Mouse (Mus musculus) erythroblast, adult 5-6 weeks (primary cell): ENCODE results near the gene Slamf1. TPM values are rescaled to one million over a fixed set of nuclear protein-coding genes. Genes with fewer than 3 reads are reported as not detected.

ENCODE experiments used
- ATAC-seq: replicated peaks from 2 replicates; pipeline ENCODE4 v1.8.0; 2016; ENCODE audit warnings: moderate number of reproducible peaks, mild to moderate bottlenecking, moderate TSS enrichment, inconsistent platforms; ENCODE audit not compliant: poor library complexity, low FRiP score, severe bottlenecking
- total RNA-seq, 2 experiments: library from RNA; stranded (forward) in 1 of 2; stranded (reverse) in 1 of 2; fragments of 150-400 nt in 1 of 2; fragments of 200-764, 138-1000 nt in 1 of 2; gene quantifications; 2 replicates each; pipeline versions ENCODE4 v1.2.3 to v1.2.4; 2015 to 2017; ENCODE audit warnings: low replicate concordance in 2 of 2

Gene Slamf1
- total RNA-seq (2015; ENCODE audit: low replicate concordance): 2.3 TPM in 1 of 2 replicates, not detected in the other
- 0.26 and 0.56 TPM in 2 replicates for total RNA-seq (2017; ENCODE audit: low replicate concordance)

DNA sequence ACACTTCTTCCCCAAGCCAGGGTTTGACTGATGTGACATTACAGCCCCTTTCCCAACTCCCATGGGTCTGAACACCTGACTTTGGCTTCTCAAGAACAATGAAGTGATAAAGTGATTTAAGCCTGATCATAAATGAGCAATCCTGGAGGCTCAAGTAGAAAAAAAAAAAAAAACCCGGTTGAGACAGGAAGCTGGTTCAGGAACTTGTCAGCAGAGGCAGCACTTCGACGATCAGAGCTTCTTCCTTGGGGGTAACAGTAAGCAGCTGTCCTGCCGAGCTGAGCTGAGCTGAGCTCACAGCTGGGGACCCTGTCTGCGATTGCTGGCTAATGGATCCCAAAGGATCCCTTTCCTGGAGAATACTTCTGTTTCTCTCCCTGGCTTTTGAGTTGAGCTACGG is at the start of gene Slamf1:
Gene Slamf1, plus strand, starts transcription at position 230 of the 400 bp plus-strand sequence.
- ATAC-seq: no peak

DNA sequence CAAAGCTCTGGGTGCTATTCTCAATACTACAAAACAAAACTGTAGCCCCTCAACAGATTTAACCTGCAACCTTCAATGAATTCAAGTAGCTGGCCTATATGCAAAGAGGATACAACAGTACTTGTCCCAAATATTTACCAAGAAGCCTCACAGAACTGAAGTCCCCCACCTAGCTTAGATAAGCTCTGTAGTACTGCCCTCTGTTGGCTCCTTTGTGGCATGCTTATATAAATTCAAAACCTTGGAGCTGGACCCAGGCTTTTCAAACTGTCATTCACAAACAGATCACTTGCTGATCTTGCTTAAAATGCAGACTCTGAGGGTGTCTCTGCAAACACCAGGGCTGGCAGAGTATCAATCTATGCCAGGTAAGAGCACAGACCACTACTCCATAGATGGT is 35.7 kb upstream of the Slamf1 start:
- no peak for ATAC-seq

DNA sequence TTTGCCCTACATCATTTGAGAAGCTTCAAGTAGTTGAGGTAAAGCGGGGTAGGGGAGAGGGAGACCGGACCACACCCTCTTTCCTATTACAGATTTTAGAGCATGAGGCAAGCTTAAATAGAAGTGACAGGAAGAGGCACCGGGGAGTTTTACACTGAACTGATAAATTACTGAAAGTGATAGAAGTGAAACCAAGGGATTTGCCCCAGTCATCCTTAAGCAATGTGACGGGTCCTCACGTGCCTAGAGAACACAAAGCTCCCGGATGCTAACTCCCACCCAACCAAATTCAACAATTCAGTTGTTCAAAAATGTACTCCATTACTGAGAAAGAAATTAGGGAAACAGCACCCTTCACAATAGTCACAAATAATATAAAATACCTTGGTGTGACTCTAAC is 32.0 kb upstream of the Slamf1 start:
- ATAC-seq: no peak

DNA sequence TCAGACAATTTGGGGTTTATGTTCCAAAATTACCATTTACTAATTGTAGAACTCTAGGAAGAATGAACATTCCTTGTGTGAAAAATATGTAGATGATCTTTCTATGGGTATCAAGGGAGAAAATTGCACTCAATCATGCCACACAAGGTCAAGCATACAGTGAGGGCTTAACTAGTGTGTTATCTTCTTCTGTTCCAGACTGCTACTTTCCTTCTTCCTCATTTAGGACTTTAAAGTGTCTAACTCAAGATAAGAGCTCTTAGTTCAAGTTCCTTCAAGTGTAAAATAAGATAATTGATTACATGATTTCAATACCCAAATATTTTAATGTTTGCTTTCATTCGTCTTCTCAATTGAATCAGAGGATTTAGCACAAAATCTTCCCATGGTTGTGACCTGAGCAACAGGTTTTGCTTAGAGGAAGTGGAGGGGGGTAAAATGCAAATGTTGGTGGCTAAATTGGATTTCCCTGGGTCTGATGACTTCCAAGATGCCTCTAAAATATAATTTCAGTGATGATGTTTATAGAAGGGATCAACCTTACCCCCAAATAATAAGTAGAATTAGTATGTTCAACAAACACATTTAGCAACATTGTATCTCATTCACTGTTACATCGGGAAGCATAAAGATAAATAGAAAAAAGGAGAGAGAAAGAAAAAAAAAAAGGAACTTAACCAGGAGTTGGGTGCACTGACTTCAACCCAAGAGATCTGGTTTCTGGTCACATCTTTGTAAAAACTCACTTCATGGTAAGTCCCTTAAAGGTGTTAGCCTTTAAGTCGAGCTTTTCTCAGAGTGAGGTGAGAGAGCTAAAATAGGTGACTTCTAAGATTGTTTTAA is 18.6 kb upstream of the Slamf1 start:
- no peak for ATAC-seq

DNA sequence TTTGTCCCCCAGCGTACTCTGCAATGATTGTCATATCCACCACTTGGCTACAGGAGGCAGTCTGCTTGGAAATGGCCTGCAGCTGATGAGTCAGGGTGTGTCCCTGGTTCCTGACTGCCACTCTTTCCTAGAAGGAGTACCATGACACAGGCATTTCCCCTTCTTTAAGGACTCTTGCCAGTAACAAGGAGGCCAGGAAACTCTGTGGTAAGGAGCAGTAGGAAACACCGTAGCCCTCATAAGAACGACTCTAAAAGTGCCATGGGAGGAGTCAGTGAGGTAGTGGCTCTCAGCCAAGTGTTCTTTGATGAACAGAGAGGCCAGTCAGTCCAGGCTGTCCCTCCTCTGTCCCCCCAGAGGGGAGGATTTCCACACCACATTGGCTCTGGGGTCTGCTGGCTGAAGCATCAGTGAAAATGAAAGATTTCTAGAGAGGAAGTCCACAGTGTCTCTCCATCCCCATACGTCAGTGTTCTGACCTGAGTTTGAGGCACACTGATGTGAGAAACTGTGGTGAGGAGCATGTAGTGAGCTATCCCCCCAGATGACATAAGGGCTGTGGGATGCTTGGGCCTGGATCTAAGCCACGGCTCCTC is 5.0 kb upstream of the Slamf1 start:
- ATAC-seq: no peak

DNA sequence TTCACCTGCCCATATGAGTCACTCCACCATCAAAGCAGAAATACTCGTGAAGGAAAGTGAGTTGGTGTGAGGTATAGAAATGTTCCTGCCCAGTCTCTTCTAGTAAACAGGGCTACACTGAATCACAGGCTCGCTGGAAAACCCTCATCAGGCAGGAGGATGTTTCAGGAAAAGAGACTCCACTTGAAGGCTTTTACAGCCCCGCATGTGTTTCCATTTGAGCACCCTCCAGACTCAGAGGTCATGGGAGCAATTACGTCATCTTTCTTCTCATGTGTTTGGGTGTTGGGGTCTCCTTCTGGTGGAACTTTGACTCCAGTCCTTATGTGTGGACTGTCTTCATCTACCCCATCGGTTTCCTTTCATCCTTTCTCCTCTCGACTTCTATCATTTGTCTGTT is 4.1 kb downstream of the Slamf1 start:
- no peak for ATAC-seq

DNA sequence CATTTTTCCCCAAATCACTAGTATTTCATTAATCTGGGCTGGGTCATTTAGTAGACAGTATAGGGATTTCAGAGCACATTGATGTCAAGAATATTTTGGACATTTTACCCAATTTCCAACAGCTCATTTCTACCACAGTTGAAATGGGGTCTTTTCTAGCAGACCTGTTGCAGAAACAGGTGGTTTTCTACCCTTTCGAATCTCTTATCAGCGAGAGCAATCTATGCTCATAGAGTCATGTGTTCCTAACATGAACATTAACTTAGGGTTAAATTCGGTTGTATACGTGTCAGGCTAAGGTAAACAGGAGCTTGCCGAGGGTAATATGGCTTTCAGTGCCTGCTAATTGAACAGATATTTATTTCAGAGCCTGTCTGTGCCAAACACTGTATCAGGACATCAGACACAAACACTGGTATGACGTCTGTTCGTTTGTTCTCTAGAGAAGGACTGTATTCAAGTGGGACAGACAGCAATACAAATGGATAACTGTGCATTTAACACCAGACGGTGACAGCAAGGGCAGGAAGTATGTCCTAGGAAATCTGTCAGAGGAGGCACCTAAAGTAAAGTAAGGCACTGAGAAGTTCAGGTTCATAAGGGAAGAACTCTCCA is 5.3 kb downstream of the Slamf1 start:
- ATAC-seq: no peak

DNA sequence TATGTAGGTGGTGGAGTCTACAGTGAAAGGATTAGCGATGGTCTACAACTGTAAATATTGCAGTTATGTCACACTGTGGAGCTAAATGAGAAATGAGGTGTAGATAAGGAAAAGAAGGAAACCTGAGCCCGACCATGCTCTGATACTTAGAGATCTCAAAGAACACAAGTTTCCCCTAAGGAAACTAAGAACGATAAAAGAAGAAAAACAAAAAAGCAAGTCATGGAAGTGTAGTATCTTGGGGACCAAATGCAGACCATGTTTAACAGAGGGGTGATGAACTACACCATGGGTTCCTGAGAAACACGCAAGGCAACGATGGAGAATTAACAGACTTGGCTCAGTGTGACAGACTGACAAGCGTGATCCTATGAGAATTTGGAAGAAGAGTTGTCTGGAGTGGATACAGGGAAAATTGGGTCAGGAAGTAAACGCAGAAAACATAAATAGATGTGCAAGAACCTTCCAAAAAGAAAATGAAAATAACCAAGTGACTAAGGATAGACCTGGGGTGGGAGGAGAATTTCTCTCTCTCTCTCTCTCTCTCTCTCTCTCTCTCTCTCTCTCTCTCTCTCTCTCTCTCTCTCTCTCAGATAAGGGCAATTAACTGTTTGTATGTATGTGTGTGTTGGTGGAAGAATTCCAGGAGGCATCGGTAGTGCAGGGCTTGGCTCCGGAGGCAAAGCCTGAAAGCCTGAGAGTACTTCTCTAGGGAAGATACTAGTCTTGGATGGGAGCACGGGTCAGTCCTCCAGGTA is 6.5 kb downstream of the Slamf1 start:
- ATAC-seq: no peak

DNA sequence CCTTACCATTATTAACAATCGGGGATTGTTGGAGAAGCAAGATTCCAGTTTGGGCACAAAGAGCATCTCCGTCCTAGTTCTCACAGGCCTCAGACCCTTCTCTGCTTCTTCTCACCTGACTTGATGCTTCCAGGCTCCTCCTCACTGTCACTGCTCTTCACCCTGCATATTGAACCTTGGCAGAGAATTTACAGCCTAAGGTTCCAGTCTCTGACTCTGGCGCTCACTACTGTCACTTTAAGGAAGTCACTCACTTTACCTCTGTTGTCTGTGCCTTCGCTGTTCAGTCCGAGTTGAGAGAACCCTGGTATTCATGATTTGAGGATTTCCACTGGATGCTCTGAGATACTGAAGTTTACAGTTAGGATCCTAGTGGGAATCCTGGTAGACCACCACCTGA is 7.3 kb downstream of the Slamf1 start:
- no peak for ATAC-seq

DNA sequence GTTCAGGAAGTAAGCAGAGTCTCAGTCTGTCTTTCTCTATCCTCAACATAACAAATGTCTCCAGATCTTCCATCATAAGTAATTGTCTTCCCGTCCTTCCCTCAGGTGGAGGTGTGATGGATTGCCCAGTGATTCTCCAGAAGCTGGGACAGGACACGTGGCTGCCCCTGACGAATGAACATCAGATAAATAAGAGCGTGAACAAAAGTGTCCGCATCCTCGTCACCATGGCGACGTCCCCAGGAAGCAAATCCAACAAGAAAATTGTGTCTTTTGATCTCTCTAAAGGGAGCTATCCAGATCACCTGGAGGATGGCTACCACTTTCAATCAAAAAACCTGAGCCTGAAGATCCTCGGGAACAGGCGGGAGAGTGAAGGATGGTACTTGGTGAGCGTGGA is 7.8 kb downstream of the Slamf1 start:
- no peak for ATAC-seq

DNA sequence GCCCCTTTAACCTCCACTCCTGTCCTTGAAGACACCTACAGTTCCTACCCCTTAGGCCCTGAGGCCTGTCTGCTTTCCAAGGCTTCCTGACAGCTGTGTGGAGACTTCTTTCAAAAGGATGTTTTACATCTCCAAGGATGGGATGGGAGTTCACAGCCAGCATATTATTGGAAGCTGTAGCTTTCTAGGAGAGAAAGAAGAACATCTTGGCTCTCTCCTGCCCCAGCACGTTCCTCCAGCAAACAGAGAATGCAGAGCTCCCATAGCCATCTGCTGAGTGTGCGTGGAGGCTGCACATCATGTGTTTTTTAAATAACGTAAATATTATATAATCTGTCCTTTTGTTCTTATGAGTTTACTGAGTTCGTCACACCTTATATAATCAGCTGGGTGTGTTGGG is 8.9 kb downstream of the Slamf1 start:
- ATAC-seq: no peak

DNA sequence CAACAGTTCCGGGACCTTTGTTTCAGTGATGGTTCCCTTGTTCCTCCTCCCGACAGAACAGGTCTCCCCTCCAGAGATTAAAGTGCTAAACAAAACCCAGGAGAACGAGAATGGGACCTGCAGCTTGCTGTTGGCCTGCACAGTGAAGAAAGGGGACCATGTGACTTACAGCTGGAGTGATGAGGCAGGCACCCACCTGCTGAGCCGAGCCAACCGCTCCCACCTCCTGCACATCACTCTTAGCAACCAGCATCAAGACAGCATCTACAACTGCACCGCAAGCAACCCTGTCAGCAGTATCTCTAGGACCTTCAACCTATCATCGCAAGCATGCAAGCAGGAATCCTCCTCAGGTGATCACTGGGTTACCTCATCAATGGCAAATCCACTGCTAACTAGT is 10.1 kb downstream of the Slamf1 start:
- no peak for ATAC-seq

DNA sequence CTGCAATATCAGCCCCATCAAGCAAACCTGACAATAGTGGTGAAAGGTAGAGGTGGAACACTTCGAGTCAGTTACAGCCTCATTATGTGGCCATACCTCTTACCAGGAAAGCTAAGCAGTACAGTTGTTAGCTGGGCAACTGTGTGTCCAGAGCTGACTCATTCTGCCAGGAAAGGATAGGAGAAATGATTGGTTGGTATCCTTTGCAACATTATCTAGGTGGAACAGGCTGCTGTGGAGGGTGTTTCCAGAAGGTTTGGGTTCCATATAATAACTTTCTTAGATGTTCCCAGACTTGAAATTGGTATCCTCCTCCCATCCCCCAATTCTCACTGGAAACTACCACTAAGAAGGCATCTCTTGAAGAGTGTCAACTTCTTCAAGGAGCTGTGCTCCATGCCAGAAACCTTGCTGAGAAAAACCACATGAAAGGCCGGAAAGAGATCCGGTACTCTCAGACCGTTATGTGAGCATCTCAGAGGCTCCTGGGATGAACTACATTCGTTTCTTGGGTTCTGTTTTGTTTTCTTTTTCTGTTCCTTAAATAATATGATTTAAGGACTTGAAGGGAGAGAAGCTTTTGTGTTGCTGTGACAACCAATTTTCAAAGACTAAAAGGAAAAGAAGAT is 15.5 kb downstream of the Slamf1 start:
- no peak for ATAC-seq

DNA sequence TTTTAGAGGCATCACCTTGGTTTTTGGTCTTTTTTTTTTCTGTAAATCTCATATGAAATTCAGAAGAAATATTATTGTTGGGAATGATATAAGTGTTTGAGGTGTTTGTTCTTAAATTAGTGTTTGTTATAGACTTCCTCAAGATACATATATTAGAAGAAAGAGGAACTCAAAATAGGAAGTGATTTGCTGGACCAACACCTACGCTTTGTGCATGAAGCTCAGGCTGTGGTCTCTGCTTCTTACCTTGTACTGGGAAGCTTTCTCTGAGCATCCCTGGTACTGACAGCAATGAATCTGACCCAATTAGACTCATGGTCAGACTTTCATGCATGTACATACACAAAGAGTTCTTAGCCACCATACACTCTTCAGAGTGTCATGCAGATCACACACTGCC is 18.9 kb downstream of the Slamf1 start:
- no peak for ATAC-seq

DNA sequence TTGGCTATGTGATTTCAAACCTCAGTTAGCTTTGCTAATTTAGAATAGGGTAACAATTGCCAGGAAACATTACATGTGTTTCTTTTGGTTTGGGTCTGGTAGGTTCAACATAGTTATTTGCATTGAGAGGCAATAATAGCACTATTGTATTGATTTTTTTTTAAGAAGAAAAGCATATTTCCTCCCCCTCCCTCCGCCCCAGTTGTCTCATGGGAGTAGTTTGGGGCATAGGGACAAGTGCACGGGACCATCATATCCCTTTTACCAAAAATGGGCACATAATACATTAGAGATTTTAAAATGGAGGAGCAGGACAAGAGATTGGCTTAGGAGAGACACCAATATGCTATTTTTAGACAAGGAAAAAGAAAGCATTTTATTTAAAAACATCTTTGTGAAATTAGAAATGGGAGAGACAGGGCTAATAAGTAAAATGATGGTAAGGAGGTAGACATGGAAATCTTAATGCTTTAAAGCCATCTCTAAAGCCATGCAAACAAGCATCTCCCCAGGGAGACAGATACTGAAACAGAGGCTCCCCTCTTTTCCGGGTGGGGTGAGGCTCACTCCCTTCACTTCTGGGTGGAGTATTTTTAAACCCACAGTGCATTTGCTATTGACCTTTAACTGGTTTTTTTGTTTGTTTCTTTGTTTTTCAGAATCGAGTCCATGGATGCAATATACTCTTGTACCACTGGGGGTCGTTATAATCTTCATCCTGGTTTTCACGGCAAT is 20.5 kb downstream of the Slamf1 start:
- ATAC-seq: no peak

DNA sequence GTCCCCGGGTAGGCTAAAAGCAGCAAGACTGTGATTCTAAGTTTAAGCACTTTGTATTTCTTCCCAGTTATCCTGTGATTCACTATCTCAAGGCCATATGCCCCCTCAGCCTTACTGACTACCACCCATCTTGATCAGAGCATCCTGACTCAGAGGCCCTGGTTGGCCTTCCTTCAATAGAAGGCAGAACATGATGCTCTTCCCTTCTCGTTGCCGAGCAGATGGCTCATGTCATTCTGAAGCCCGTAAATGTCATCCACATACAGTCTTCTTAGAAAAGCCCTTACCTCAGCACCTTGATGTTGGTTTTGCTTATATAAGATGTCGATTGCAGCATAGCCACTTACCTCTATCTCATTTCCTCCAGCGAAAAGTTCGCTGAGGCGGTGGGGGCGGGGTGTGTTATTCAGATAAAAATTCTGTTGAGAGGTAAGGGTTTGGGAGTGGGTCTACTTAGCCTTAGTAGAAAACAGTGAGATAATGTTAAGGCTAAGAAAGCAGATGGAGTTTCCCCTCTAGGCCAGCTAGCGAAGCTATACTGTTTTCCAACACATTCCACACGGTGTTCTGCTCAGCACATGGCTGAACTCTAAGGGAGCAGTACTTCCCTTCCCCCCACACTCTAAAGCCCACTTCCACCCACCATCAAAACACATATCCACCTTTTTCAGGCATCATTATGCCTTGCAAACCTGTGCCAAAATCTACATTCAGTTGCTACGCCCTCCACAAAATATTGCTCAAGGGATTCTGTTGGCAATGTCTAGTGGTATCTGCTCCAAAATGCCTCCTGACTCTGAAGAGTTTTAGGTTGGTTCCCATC is 21.7 kb downstream of the Slamf1 start:
- no peak for ATAC-seq

DNA sequence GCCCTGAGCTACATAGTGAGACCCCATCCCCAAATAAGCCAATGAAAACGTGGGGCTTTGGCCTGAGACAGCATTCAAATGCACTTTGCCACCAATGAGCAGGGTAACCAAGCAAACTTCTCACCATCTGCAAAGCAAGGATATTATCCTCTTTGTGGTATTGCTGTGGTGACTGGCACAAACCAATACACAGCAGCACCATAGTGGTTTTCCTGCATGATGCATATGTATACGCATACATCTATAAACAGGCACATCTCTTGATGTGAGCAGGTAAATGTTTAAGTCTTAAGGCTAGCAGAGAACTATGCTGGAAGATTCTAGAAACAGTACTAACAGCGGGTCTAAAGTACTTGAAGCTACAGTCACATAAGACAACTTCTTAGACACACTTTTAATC is 22.5 kb downstream of the Slamf1 start:
- ATAC-seq: no peak

DNA sequence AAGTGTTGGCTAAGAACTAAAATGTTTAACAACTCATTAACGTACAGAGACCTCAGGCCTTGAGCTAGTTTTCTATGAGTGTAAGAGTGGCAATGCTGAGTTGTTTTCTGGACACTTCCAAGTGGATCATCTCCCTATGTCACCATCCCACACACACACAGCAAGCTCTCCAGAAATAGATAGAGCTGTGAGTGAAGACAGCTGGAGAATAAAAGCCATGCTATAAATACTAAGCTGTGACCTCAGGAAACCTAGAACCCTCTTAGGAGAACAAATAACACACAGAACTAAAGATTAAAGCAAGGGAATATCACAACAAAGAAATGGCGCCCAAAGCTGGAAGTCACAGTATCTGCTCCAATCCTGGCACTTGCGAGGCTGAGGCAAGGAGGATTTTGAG is 24.6 kb downstream of the Slamf1 start:
- ATAC-seq: no peak
